Mouse (Mus musculus): ENCODE data around the gene Zfp626.
"Not testable (repeated sequence)": the region's sequence is repeated elsewhere in the genome, so short reads cannot be mapped to it uniquely, and the experiment has no call there.

Gene Zfp626

DNA sequence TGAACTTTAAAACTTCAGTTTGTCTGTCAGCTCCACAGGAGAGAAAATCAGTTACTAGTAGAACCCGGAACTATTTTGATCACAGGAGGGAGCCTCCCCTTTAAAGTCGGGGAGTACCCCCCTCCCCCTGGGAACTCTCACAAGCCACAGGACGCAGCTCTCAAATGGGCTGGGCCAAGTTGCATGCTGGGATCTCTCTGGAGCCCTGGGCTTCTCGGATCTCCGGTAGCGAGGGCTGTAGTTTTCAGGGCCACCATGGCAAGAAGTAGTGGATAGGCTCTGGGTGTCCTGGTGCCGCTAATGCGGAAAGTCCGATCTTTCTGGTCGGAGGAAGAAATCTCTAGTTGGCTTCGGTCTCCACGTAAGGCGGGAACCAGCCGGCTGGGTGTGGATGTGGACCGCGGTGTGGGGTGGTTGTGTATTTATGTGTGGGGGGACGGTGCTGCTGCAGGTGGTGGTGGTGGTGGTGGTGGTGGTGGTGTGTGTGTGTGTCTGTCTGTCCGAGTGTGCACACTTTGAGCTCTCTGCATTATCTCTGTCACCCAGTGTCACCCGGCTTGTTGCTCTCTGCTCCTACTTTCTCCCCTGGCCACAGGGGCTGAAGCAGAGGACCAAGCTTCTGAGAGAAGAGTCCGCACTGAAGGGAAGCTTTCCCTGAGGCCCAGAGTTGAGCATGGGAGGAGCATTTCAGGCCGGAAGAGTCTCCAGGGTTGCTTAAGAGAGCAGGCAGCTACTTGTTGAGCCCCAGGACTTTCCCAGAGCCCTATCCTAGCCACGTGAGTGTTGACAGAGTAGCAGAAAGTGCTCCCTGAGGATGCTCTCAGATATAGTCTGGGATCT is 53.6 kb downstream of the Zfp626 start:
- DNase-seq (ENCODE audit: inconsistent ontology term) = peak; percentile 86

DNA sequence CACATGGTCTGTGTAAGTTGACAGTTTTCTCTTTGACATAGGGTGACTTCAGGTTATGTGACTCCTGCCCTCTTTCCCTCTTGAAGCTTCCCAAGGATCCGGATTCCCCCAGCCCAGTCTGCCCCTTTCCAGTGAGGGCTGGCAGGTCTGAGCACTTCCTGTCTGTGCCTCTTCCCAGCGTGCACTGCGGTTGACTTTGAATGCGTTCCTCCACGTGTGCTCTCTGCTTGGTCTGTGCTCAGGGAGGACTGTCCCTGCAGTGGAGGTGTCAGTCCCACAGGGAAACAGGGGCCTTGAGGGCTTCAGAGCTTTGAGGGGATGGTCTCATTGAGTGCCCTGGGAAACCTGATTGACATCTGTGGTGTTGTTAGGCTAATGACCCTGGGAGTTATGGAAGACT is 55.6 kb downstream of the Zfp626 start:
- not testable (repeated sequence) for DNase-seq (ENCODE audit: inconsistent ontology term)

Measured in Muller cell, postnatal 12 days (primary cell).